Mouse (Mus musculus) testis, adult 2 months (tissue): Measurements from ENCODE around the gene Lrig1.

ENCODE experiments used
- CTCF ChIP-seq: fragments of 200-500 bp; IDR thresholded peaks from 2 replicates; pipeline ENCODE4 v1.5.1; 2012; ENCODE audit warnings: low read depth, mild to moderate bottlenecking, inconsistent platforms, low read length, moderate library complexity; ENCODE audit not compliant: control insufficient read depth, insufficient read depth, insufficient replicate concordance
- POLR2A ChIP-seq: fragments of 200-500 bp; IDR thresholded peaks from 2 replicates; pipeline ENCODE4 v1.6.1; 2012; ENCODE audit warnings: low read depth, mild to moderate bottlenecking, inconsistent platforms, low read length, moderate library complexity; ENCODE audit not compliant: control insufficient read depth

GRCm38 (mm10) chr6:94724612-94725011, 24.7 kb upstream of the Lrig1 start:
- no peak for TF ChIP-seq CTCF
- TF ChIP-seq POLR2A = no peak
